Mouse (Mus musculus): ENCODE measurements around the gene Gsg1l2.
A peak's percentile ranks its signal among the peaks of the same experiment; 100 is the strongest.

The Gsg1l2 gene

DNA sequence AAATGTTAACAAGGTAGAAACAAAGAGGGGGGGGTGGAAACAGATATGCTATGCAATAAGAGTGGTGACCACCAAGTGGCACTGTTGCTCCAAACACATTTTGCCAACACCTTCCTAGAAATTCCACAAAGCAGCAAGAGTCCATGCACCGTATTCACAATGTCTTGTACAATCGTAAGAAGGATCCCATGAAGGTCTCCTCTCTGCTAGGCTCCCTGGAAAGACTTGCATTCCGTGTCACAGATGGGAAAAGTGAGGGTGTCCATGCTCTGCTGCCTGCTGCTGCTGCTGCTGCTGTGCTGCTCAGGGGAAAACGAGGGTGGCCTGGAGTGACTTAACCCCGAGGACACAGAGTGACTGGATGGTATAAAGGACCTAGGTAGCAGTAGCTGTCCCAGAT is 45.2 kb downstream of the Gsg1l2 start:
- DNase-seq (ENCODE audit: low spot score) = peak; percentile 13

DNA sequence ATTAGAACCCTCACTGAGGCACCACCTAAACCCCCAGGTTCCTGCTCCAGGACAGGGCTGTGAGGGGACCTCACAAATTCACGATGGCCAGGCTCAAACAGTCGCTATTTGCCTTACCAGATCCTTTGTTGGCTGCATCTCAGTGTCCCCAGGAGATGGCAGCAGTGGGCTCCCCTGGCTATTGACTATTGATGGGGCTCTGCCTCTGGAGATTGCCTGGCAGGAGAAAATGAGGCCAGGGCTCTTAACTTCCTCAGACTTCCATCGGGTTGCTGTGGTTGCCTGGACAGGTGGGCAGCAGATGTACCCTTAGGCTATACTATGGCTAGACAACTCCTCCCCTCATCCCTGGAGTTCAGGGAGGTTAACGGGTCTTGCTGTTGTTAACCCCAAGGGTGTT is 45.8 kb downstream of the Gsg1l2 start:
- peak; percentile 47 for DNase-seq (ENCODE audit: low spot score)

DNA sequence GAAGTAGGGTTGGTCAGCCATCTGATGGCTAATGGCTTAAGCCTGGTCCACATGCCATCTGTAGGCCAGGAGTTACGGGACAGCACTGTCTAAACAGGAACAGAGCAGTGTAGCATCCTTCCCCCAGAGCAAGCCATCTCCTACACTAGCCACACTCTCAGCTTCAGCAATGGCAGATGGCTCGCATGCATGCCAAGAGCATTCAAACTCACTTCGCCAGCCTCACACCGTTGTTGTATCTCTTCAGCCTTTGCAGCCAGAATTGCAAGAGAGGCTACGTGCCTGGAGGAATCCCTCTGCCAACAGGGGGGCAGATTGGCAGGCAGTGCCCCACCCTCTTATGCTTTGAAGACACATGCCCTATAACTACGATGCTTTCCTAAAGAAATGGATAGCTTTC is 47.2 kb downstream of the Gsg1l2 start:
- no peak for DNase-seq (ENCODE audit: low spot score)

DNA sequence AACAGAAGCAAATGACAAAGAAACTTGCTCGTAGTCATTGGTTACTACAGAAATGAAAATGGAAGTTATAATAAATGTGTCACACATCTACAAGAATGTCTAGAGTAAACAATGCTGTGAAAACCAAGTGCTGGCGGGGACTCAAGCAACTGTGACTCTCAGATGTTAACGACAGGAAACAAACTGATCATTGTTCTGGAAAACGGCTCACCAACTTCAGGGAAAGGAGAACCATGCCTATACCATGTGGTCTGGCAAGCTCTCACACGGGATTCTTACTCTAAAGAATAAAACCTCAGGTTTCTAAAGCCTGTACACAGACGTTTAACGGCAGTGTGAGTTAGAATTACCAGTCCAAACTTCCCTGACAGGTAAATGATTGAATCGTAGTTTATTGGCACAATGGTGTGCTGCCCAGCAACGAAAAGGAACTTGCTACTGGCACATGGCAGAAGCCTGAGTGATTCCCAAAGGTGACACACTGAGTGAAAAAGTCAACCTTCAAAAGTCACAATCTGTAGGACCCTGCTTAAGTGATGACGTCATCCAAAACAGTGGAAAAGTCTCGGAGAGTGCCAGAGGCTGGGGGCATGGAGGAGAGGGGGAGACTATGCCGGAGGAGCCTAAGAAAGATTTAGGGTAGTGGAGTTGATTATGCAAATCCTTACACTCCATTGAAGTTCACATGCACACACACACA is 54.1 kb downstream of the Gsg1l2 start:
- no peak for DNase-seq (ENCODE audit: low spot score)

DNA sequence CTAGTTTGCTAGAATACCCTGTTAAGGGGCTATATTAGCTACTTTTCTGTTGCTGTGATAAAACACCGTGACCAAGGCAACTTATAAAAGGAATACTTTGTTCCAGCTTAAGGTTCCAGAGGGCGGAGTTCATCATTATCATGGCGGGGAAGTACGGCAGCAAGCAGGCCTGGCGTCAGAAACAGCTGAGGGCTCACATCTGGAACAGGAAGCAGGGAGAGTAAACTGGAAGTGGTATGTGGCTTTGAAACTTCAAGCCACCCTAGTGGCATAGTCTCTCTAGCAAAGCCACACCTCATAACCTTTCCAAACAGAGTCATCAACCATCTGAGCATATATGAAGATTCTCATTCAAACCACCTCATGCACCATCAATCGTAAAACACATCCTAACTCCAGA is 55.1 kb downstream of the Gsg1l2 start:
- no peak for DNase-seq (ENCODE audit: low spot score)

DNA sequence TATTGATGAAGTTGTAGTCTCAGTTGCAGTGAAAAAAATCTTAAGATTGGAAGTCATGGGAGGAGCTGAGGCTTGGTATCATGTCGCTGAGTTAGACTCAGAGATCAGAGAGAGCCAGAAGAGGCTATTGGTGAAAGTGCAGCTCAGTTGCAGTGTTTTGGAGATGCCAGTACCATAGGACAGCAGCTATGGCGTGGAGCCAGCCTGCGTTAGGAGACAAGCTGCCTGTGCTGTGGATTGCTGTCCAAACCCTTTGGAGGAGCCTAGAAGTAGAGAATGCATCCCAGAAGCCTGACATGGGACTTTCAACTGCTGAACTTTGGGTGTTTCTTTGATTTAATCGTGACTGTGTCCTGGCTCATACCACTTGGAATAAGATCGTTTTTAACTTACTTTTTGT is 57.4 kb downstream of the Gsg1l2 start:
- no peak for DNase-seq (ENCODE audit: low spot score)

DNA sequence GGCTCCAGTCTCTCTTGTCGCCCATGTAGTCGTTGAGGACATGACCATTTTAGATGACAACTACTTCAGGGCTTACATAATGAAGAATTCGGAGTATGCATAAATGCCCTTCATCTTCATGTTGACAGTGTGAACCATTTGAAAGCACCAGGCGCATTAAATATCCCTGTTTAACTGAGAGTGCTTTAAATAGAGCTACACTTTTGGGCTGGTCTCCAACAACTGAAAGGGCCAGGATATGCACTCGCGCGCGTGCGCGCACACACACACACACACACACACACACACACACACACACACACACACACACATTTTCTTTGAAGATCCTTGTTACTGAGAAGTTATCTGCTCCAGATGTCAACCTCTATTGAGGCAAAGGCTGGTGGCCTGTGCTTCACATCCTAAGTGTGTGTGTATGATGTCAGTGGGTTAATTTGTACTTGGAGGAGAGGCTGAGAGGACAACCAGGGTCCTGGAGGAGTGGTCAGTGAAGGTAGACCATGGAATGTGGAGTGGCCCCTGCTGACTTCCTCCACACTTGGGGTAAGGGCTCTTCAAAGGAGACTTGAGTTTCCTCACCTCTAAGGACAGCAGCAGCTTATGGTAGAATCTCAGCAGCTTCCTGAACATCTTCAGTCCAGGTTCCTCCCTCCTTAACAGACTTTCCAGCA is 61.1 kb downstream of the Gsg1l2 start:
- no peak for DNase-seq (ENCODE audit: low spot score)
